Mouse (Mus musculus) limb, embryonic 14.5 days (tissue): ENCODE measurements at regions not wholly inside any gene's neighbourhood (a gene's known extent, or its start where the extent isn't known, plus 50 kb on each side); places are given as distances from the start of the nearest gene placed in this dataset.

Source experiments
- ATAC-seq: fragments of 200-750 bp; cut with Nextera tagmentation; 2 replicates; pipeline ENCODE4 v1.8.0; 2017; ENCODE audit warnings: low read depth, moderate number of reproducible peaks, moderate TSS enrichment; ENCODE audit not compliant: low FRiP score
- DNase-seq: peaks from one replicate; pipeline ENCODE4 v3.0.0-alpha.2; 2015; ENCODE audit warnings: low spot score
- H3K27ac ChIP-seq: fragments of 300-500 bp; sonication (generic); replicated peaks from 2 replicates; pipeline ENCODE4 v1.5.1; 2014; ENCODE audit warnings: low read depth, mild to moderate bottlenecking, low read length, moderate library complexity, mixed read lengths
- H3K27me3 ChIP-seq: fragments of 300-500 bp; sonication (generic); 2 replicates; pipeline ENCODE4 v1.6.1; 2014; ENCODE audit warnings: low read length, mixed read lengths; ENCODE audit not compliant: control insufficient read depth, insufficient read depth
- H3K36me3 ChIP-seq: fragments of 300-500 bp; sonication (generic); 2 replicates; pipeline ENCODE4 v1.6.1; 2014; ENCODE audit warnings: mild to moderate bottlenecking, low read length, moderate library complexity, mixed read lengths; ENCODE audit not compliant: control insufficient read depth, insufficient read depth
- H3K4me1 ChIP-seq: fragments of 300-500 bp; sonication (generic); 2 replicates; pipeline ENCODE4 v1.6.1; 2014; ENCODE audit warnings: antibody characterized with exemption, low read length, mixed read lengths; ENCODE audit not compliant: control insufficient read depth, insufficient read depth
- H3K4me2 ChIP-seq: fragments of 300-500 bp; sonication (generic); replicated peaks from 2 replicates; pipeline ENCODE4 v1.6.1; 2014; ENCODE audit warnings: low read depth, mild to moderate bottlenecking, low read length, moderate library complexity; ENCODE audit not compliant: severe bottlenecking
- H3K4me3 ChIP-seq: fragments of 300-500 bp; sonication (generic); replicated peaks from 2 replicates; pipeline ENCODE4 v1.5.1; 2014; ENCODE audit warnings: low read length
- H3K9ac ChIP-seq: fragments of 300-500 bp; sonication (generic); 2 replicates; pipeline ENCODE4 v1.6.1; 2014; ENCODE audit warnings: mild to moderate bottlenecking, low read depth, low read length, moderate library complexity; ENCODE audit not compliant: severe bottlenecking
- H3K9me3 ChIP-seq: fragments of 300-500 bp; sonication (generic); 2 replicates; pipeline ENCODE4 v1.6.1; 2016; ENCODE audit warnings: low read length; ENCODE audit not compliant: control insufficient read depth
- POLR2A ChIP-seq: fragments of 200-500 bp; IDR thresholded peaks from 2 replicates; pipeline ENCODE4 v1.8.0; 2012; ENCODE audit warnings: inconsistent platforms, mild to moderate bottlenecking, moderate library complexity, borderline replicate concordance; ENCODE audit not compliant: insufficient read depth, insufficient read length; ENCODE audit errors: extremely low read depth
- WGBS: fragments of 180-500 bp; shearing (Covaris S2); extraction: QIAGEN DNeasy Blood & Tissue Kit; methylation state at CpG from one replicate; pipeline ENCODE4 v1.1.7; 2014; 5-methylcytosine and 5-hydroxymethylcytosine counted together

DNA sequence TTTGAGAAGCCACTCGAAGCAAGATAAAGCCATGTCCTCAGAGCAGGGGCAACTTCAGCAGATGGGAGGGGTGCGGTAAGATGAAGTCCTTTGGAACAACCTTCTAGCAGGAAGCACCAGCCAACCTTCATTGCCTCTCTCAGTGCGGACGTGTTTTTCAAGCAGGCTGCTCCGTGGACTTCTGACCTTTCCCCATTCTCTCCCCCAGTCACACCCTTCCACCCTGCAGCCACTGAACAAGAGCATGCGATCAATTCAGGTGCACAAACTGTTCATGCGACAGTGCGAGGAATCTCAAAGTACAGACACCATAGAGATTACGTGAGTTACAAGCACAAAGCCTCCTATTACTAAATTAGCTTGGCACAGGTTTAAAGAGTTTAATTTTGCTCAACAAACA lies 102.9 kb upstream of the Rpl34 start:
- no peaks in the 10 kb centered on the region for H3K36me3 ChIP-seq
- no peaks in the 10 kb centered on the region for H3K9me3 ChIP-seq
- no peak overlapping the region for H3K27ac ChIP-seq
- no peaks in the 10 kb centered on the region for H3K27me3 ChIP-seq
- no peak overlapping the region for H3K4me3 ChIP-seq
- no peak for ATAC-seq
- no peak overlapping the region for H3K9ac ChIP-seq
- no peaks in the 10 kb centered on the region for H3K4me1 ChIP-seq
- WGBS = 68% methylated on average over 9 of the region's 9 CpGs
- no peak for TF ChIP-seq POLR2A
- no peak overlapping the region for H3K4me2 ChIP-seq
- no peak for DNase-seq

- no peak for ATAC-seq
- H3K36me3 ChIP-seq = no peaks in the 10 kb centered on the region
- H3K4me2 ChIP-seq = no peak overlapping the region
- TF ChIP-seq POLR2A = no peak
- H3K27ac ChIP-seq = no peak overlapping the region
- no peaks in the 10 kb centered on the region for H3K9me3 ChIP-seq
- H3K4me1 ChIP-seq = no peaks in the 10 kb centered on the region
- H3K9ac ChIP-seq = no peak overlapping the region
- 87% methylated on average over 6 of the region's 6 CpGs for WGBS
- DNase-seq = no peak
- no peak overlapping the region for H3K4me3 ChIP-seq
- no peaks in the 10 kb centered on the region for H3K27me3 ChIP-seq
Measured at GRCm38 (mm10) chr3:130831788-130832187, 101.6 kb upstream of the Rpl34 start.

GRCm38 (mm10) chr3:130828346-130828745 lies 98.1 kb upstream of the Rpl34 start:
- TF ChIP-seq POLR2A = no peak
- Histone ChIP-seq H3K4me3 (no peak overlapping the region), H3K27me3 (no peaks in the 10 kb centered on the region), H3K9me3 (no peaks in the 10 kb centered on the region), H3K36me3 (no peaks in the 10 kb centered on the region), H3K4me1 (no peaks in the 10 kb centered on the region), H3K4me2 (no peak overlapping the region), H3K9ac (no peak overlapping the region), H3K27ac (no peak overlapping the region)
- WGBS = 87% methylated on average over 4 of the region's 4 CpGs
- DNase-seq (no peak), ATAC-seq (no peak)

GRCm38 (mm10) chr3:130827934-130828333 lies 97.7 kb upstream of the Rpl34 start:
- H3K27ac ChIP-seq = no peak overlapping the region

GRCm38 (mm10) chr3:130827021-130827420 lies 96.8 kb upstream of the Rpl34 start:
- Histone ChIP-seq H3K4me2 (no peak overlapping the region), H3K4me1 (no peaks in the 10 kb centered on the region), H3K27me3 (no peaks in the 10 kb centered on the region), H3K4me3 (no peak overlapping the region), H3K9ac (no peak overlapping the region), H3K27ac (no peak overlapping the region), H3K9me3 (no peaks in the 10 kb centered on the region), H3K36me3 (no peaks in the 10 kb centered on the region)
- DNase-seq = no peak
- no peak for ATAC-seq
- 71% methylated on average over 6 of the region's 6 CpGs for WGBS
- TF ChIP-seq POLR2A = no peak

More at GRCm38 (mm10) chr3:130827934-130828333, 97.7 kb upstream of the Rpl34 start:
- Histone ChIP-seq H3K4me2 (no peak overlapping the region), H3K9ac (no peak overlapping the region), H3K36me3 (no peaks in the 10 kb centered on the region), H3K4me3 (no peak overlapping the region), H3K27me3 (no peaks in the 10 kb centered on the region), H3K9me3 (no peaks in the 10 kb centered on the region), H3K4me1 (no peaks in the 10 kb centered on the region)
- ATAC-seq (no peak), DNase-seq (no peak)
- no peak for TF ChIP-seq POLR2A
- WGBS = 54% methylated on average over 4 of the region's 4 CpGs

- TF ChIP-seq POLR2A = no peak
- 72% methylated on average over 9 of the region's 9 CpGs for WGBS
- Histone ChIP-seq H3K27me3 (no peaks in the 10 kb centered on the region), H3K4me3 (no peak overlapping the region), H3K4me1 (peaks cover 5% of the 10 kb centered on the region; the same call in 1 of the 2 replicates), H3K9ac (no peak overlapping the region), H3K4me2 (no peak overlapping the region), H3K27ac (no peak overlapping the region), H3K36me3 (no peaks in the 10 kb centered on the region), H3K9me3 (no peaks in the 10 kb centered on the region)
- DNase-seq = no peak
- no peak for ATAC-seq
Measured at GRCm38 (mm10) chr3:130819837-130820098, 89.6 kb upstream of the Rpl34 start.
